In the genomic region with DNA sequence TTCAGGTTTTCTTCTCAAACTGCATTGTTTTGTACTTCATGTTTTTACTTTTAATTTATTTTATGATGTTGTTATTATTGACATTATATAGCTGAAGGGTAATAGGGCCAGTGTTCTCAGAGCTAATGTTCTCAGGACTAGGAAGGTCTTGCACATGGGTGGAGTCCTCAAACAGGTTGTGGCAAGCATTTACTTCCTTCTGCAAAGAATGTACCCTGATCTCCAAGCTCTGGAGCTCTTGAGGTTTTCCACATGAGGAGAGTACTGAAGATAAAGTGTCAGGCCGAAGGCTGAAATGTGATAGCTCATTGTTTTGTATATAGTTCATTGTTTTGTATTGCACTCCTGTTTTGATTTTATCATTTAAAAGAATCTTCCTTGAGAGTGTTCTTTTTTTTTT, we compare ENCODE assay signal across 20 mouse cellular contexts.
DNase-seq lines count a peak whose midpoint lies in the region; ATAC-seq lines count a peak whose summit lies in the region.
"Had no signal": no experiment of that assay in that cellular context is flagged by ENCODE, and none has a peak within 500 bp of the region (broad histone marks: within the 10 kb centered on the region; RNA-seq: fewer than 3 reads in every experiment).

No protein-coding gene starts in this region.

- H3K36me3 ChIP-seq in embryonic facial prominence, embryonic 14.5 days (ENCODE audit: control insufficient read depth, insufficient read depth, low read length), result peaks cover 93% of the 10 kb centered on the region
- peaks cover 100% of the 10 kb centered on the region for H3K36me3 ChIP-seq in embryonic facial prominence, embryonic 10.5 days (replicated peaks)

- H3K27me3 ChIP-seq in embryonic facial prominence, embryonic 14.5 days (replicated peaks; ENCODE audit: control insufficient read depth, insufficient read depth, low read length), result no peaks in the 10 kb centered on the region
- no peaks in the 10 kb centered on the region for H3K27me3 ChIP-seq in embryonic facial prominence, embryonic 10.5 days (replicated peaks; ENCODE audit: low read depth, poor library complexity, severe bottlenecking)
- H3K27me3 ChIP-seq: embryonic facial prominence, embryonic 13.5 days; forebrain, embryonic 13.5 days; forebrain, embryonic 15.5 days; Patski had no signal

- no peak overlapping the region for H3K9ac ChIP-seq in embryonic facial prominence, embryonic 14.5 days (ENCODE audit: low read depth, low read length)
- H3K9ac ChIP-seq: embryonic facial prominence, embryonic 13.5 days; forebrain, embryonic 13.5 days; forebrain, embryonic 15.5 days; forebrain, postnatal 0 days had no signal

- ATAC-seq in embryonic facial prominence, embryonic 14.5 days (ENCODE audit: low read depth), result 0 out of 2 replicates have a peak, but pooled peaks have one; percentile 44
- ATAC-seq: activated CD4-positive, CD25-positive, alpha-beta regulatory T cell, adult 4 months; forebrain, embryonic 13.5 days; forebrain, embryonic 15.5 days; forebrain, postnatal 0 days; Patski had no signal

- no peak overlapping the region for H3K27ac ChIP-seq in embryonic facial prominence, embryonic 14.5 days (replicated peaks; ENCODE audit: low read depth, low read length)
- H3K27ac ChIP-seq in embryonic facial prominence, embryonic 10.5 days (replicated peaks), result no peak overlapping the region
- H3K27ac ChIP-seq: embryonic facial prominence, embryonic 13.5 days; forebrain, embryonic 13.5 days; forebrain, embryonic 15.5 days had no signal

- H3K4me1 ChIP-seq in embryonic facial prominence, embryonic 14.5 days (ENCODE audit: control insufficient read depth, insufficient read depth, low read length), result no peaks in the 10 kb centered on the region
- H3K4me1 ChIP-seq in embryonic facial prominence, embryonic 10.5 days, result no peaks in the 10 kb centered on the region
- H3K4me1 ChIP-seq: embryonic facial prominence, embryonic 13.5 days; forebrain, embryonic 13.5 days; forebrain, embryonic 15.5 days had no signal

- no peaks in the 10 kb centered on the region for H3K9me3 ChIP-seq in embryonic facial prominence, embryonic 14.5 days (ENCODE audit: control insufficient read depth, low read length)
- no peaks in the 10 kb centered on the region for H3K9me3 ChIP-seq in embryonic facial prominence, embryonic 10.5 days
- H3K9me3 ChIP-seq: embryonic facial prominence, embryonic 13.5 days; forebrain, embryonic 13.5 days; forebrain, embryonic 15.5 days had no signal

- no peak overlapping the region for H3K4me3 ChIP-seq in embryonic facial prominence, embryonic 14.5 days (ENCODE audit: low read depth, low read length)
- H3K4me3 ChIP-seq in embryonic facial prominence, embryonic 10.5 days, result no peak overlapping the region
- H3K4me3 ChIP-seq: embryonic facial prominence, embryonic 13.5 days; forebrain, embryonic 13.5 days; forebrain, embryonic 15.5 days had no signal

- H3K4me2 ChIP-seq in embryonic facial prominence, embryonic 14.5 days (ENCODE audit: low read depth, low read length), result no peak overlapping the region
- H3K4me2 ChIP-seq: embryonic facial prominence, embryonic 13.5 days; forebrain, embryonic 13.5 days; forebrain, embryonic 15.5 days had no signal

- DNase-seq in embryonic facial prominence, embryonic 14.5 days (ENCODE audit: low spot score), result no peak
- no peak for DNase-seq in embryonic facial prominence, embryonic 10.5 days (ENCODE audit: low spot score)
- DNase-seq in lung, postnatal 25 days (ENCODE audit: low spot score), result peak; percentile 5
- no peak for DNase-seq in lung, postnatal 10 days
- DNase-seq in 416B (ENCODE audit: low read depth), result peak; percentile 11
- DNase-seq in gastrocnemius, postnatal 25 days, result no peak
- DNase-seq: adrenal gland, adult 8-10 months; adrenal gland, postnatal 14 days; adrenal gland, postnatal 36 days; cerebellum, adult 11-12 months; cerebellum, adult 2 months; cerebellum, adult 9-10 months; cerebellum, postnatal 10 days; cerebellum, postnatal 25 days; forebrain, postnatal 0 days had no signal

- 75% methylated on average over 1 of the region's 1 CpGs for WGBS in embryonic facial prominence, embryonic 14.5 days
- 96% methylated on average over 1 of the region's 1 CpGs for WGBS in embryonic facial prominence, embryonic 10.5 days

Comparison
In these comparisons a context has a peak if more than half of its experiments do, and no peak if none do; other contexts are left out.
1. DNase-seq: peak in lung, postnatal 25 days (single experiment) and 416B (single experiment); none in embryonic facial prominence, embryonic 14.5 days (single experiment), embryonic facial prominence, embryonic 10.5 days (single experiment), lung, postnatal 10 days (single experiment) and gastrocnemius, postnatal 25 days (single experiment).